Mouse (Mus musculus) megakaryocyte, adult 5-6 weeks (primary cell): ENCODE measurements around the gene Rcan3. TPM values are rescaled to one million over a fixed set of nuclear protein-coding genes. Genes with fewer than 3 reads are reported as not detected.
A peak's percentile ranks its signal among the peaks of the same experiment; 100 is the strongest.

Experiments used
- ATAC-seq: 2 replicates; pipeline ENCODE4 v1.8.0; 2016; ENCODE audit warnings: mild to moderate bottlenecking, inconsistent platforms; ENCODE audit not compliant: poor library complexity, severe bottlenecking
- total RNA-seq, 2 experiments: library from RNA; stranded (forward) in 1 of 2; stranded (reverse) in 1 of 2; fragments of 153-499, 151-499 nt in 1 of 2; fragments of 221-1000, 200-1000 nt in 1 of 2; gene quantifications; 2 replicates each; pipeline versions ENCODE4 v1.2.3 to v1.2.4; 2015 to 2017

Gene Rcan3
- total RNA-seq, 2 experiments from 2014 or later: 9.8 to 12.0 TPM

- ATAC-seq: peak; percentile 83
Observed at GRCm38 (mm10) chr4:135416367-135416766, 17.3 kb downstream of the Rcan3 start.

DNA sequence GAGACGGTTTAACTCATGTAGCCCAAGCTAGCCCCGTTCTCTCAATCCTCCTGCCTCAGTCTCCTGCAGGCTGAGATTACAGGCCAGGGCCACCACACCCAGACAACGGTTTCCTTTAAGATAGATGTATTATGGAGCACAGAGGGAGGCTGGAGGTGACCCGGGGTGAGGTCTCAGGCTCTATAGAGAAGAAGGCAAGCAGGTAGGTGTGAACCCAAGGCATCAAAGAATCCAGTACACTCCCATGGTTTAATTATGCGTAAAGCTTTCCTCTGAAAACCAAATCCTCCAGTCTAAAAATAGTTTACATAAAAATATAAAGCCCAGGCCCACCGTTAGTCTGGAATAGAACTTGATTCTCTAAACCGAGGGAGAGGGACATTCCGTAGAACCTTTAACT, 20.2 kb downstream of the Rcan3 start:
- no peak for ATAC-seq

DNA sequence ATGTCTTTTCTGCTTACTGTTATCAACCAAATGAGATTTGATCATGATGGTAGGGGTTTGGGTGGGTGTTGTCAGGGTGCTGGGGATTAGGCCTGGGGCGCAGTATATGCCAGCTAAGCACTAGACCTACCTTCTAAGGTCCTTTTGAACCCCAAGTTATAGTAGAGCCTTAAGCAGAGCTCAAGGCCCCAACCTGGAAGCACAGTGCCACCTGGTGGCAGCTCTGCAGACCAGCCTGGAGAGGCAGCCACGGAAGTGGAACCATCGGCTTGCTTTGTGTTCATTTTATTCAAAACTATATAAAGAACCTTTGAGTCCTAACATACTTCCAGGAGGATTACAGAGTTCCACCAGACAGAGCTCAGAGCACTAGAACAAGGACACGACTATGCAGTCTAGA, 22.0 kb downstream of the Rcan3 start:
- ATAC-seq: peak; percentile 79

GRCm38 (mm10) chr4:135406180-135406579, 27.5 kb downstream of the Rcan3 start:
- ATAC-seq: no peak

DNA sequence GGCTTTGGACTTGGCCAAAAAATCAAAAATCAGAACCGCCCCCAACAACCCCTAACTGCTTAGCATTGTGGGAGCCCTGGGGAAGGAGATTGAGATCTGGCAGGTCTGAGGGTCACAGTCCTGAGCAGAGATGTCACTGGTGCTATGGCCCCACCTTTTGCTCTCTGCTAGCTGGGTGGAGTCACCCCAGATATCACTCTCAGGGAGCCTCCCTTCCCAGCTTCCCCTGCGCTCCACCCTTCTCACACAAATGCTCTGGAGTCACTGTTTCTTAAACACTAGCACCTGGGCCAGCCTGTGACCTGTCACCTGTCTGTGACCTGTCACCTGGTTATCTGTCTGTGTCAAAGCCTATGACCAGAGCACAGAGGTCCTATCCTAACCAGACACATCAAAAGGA, 28.7 kb downstream of the Rcan3 start:
- no peak for ATAC-seq

DNA sequence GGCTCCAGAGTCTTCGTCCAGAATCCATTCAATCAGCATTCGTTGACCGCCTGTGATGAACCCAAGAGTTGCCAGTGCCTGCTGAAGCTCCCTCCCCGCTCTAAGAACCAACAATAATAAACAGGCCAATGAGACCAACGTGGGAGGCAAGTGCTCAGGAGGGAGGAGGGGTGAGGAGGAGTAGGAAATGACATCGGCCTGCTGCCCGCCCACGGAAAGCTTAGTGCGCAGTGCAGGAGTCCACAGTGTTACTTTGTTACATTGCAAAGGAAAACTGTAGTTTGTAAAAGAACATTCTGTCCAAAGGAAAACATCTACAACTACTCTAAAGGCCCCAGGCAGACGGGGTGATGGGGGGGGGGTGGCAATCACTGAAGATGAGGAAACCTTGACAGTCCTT, 29.6 kb downstream of the Rcan3 start:
- no peak for ATAC-seq

- ATAC-seq: no peak
Observed at GRCm38 (mm10) chr4:135401881-135402280, 31.8 kb downstream of the Rcan3 start.

DNA sequence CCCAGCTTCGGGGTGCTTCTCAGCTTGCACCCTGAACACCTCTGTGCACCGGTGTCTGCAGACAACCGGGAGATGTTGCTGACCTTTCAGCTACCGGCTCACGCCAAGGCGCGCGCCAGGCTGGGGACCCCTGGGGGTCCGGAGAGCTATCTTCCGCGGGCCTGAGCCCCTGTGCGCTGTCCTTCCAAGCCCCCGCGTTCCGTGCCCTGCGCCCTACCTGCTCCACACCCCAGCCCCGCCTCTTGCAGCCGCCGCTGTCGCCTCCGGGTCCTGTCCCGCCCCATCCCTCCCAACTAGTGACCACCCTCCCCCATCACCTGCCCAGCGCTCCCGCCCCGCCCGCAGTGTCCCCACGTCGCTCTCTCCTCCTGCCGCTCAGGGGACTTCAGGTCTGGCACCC, 35.7 kb downstream of the Rcan3 start, which contains the start of gene Ncmap:
Ncmap (minus strand) TSS at position 237 of the 400 bp plus-strand sequence.
- no peak for ATAC-seq

GRCm38 (mm10) chr4:135397551-135397950, 36.1 kb downstream of the Rcan3 start:
- no peak for ATAC-seq

- ATAC-seq: no peak
Observed at GRCm38 (mm10) chr4:135396303-135396702, 37.4 kb downstream of the Rcan3 start.

GRCm38 (mm10) chr4:135395375-135395774, 38.3 kb downstream of the Rcan3 start:
- ATAC-seq: no peak

DNA sequence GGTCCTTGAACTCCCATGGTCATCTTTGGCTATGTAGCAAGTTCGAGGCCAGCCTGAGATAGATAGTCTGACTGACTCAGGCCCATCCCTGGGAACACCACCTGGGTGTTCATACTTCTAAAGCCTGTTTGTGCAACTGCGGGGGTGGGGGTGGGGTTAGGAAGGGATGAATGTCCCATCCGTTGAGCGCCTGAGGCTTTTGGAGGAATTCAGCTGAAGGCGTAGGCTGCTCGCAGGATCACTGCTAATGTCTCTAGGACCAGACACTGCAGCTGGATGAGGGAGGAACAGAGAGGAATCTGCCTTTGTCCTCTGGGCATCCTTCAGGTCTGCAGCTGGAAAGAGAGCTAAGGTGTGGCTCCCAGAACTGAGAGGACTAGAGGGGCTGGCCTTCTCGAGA, 39.0 kb downstream of the Rcan3 start:
- ATAC-seq: no peak

DNA sequence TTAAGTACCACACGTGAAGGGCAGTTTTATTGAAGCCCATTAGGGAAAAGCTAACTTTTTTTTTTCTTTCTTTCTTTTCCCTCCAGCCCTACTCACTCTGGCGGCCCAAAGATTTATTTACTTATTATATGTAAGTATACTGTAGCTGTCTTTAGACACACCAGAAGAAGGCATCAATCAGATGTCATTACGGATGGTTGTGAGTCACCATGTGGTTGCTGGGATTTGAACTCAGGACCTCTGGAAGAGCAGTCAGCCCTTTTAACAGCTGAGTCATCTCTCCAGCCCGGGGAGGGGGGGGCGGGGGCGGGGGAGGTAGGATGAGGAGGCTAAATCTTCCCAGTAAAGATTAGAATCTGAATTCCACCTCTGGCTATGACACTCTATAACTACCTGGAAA, 40.3 kb downstream of the Rcan3 start:
- ATAC-seq: no peak

DNA sequence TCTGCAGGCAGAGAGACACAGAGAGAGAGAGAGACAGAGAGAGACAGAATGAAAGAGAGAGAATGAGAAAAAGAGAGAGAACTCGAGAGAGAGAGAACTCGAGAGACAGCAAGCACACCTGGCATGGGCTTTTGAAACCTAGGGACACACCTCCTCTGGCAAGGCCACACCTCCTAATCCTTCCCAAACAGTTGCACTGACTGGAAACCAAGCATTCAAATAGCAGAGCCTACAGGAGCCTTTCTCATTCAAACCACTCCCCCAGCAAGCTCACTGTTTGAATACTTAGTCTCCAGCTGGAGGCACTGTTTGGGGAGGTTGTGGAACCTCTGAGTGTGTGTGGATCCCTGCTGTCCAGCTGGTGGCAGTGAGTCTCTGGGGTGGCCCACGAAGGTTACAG, 40.9 kb downstream of the Rcan3 start:
- no peak for ATAC-seq

GRCm38 (mm10) chr4:135391014-135391413, 42.6 kb downstream of the Rcan3 start:
- no peak for ATAC-seq

- no peak for ATAC-seq
Observed at GRCm38 (mm10) chr4:135385614-135386013, 48.0 kb downstream of the Rcan3 start.

- peak; percentile 89 for ATAC-seq
Observed at GRCm38 (mm10) chr4:135382316-135382715, 51.3 kb downstream of the Rcan3 start.

- no peak for ATAC-seq
Observed at GRCm38 (mm10) chr4:135381355-135381754, 52.3 kb downstream of the Rcan3 start.

GRCm38 (mm10) chr4:135377241-135377640, 56.4 kb downstream of the Rcan3 start:
- ATAC-seq: no peak

DNA sequence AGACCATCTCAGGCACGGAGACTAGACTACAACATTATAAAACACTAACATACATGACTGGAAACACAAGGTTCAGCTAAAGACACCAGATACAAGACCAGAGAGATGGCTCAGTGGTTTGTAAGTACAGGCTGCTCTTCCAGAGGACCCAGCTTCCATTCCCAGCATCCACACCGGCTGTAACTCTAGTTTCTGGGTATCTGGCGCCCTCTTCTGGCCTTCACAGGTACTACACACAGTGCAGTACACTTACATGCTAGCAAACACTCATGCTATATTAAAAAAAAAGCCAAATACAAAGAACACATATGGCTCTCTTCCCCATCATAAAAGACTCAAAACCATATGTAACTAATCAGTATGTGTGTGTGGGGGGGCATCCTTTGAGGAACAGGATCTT, 58.2 kb downstream of the Rcan3 start:
- no peak for ATAC-seq

- ATAC-seq: no peak
Observed at GRCm38 (mm10) chr4:135373299-135373698, 60.4 kb downstream of the Rcan3 start.

GRCm38 (mm10) chr4:135370372-135370771, 63.3 kb downstream of the Rcan3 start:
- ATAC-seq: no peak

GRCm38 (mm10) chr4:135362828-135363227, 70.8 kb downstream of the Rcan3 start:
- no peak for ATAC-seq
